Mouse (Mus musculus): ENCODE results near the gene Hist1h4f.

GRCm38 (mm10) chr13:23583387-23584068 lies 32.1 kb upstream of the Hist1h4f start:
- TF ChIP-seq POLR2A (IDR thresholded peaks at IDR 0.05; ENCODE audit: borderline replicate concordance, extremely low read depth, insufficient read depth, insufficient read length, poor library complexity, severe bottlenecking) (no peak), CTCF (IDR thresholded peaks at IDR 0.05; ENCODE audit: borderline replicate concordance, extremely low read depth, insufficient read depth, insufficient read length) (no peak)
